In the genomic region with DNA sequence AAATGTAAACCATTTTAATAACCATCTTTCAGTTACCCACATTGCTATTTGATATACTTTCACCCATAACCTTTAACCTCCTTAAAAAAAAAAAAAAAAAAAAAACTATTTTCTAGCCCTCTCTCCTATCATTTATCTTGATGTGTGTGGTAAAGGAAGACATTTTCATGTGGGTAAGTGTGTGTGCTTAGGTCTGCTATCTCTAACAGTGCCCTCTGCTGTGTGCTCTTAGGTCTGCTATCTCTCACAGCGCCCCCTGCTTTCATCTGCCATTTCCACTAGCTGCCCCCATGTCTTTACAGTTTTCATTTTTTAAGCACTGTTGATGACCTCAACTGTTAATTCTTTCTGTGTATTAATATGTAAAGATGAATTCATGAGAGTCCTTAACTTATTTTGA, we compare ENCODE assay signal across 10 mouse cellular contexts.
DNase-seq lines count a peak whose midpoint lies in the region; ATAC-seq and TF ChIP-seq lines count a peak whose summit lies in the region.
"Had no signal": no experiment of that assay in that cellular context is flagged by ENCODE, and none has a peak within 500 bp of the region (broad histone marks: within the 10 kb centered on the region; RNA-seq: fewer than 3 reads in every experiment).

No protein-coding gene starts in this region.

- no peak overlapping the region for H3K27ac ChIP-seq in hindbrain, postnatal 0 days
- no peak overlapping the region for H3K27ac ChIP-seq in hindbrain, embryonic 16.5 days (ENCODE audit: low read depth, low read length)
- H3K27ac ChIP-seq in bone marrow, adult 2 months (ENCODE audit: control insufficient read depth, insufficient read depth, low read depth, low read length, poor library complexity): no peak overlapping the region
- no peak overlapping the region for H3K27ac ChIP-seq in midbrain, embryonic 13.5 days
- H3K27ac ChIP-seq: hindbrain, embryonic 15.5 days had no signal

- ATAC-seq in hindbrain, postnatal 0 days: 0 out of 2 replicates have a peak, but pooled peaks have one; percentile 21
- ATAC-seq in hindbrain, embryonic 16.5 days: no peak
- peak; percentile 70 for ATAC-seq in CD4-positive, CD25-positive, alpha-beta regulatory T cell, adult 4 months
- peak; percentile 56 for ATAC-seq in megakaryocyte, adult 5-6 weeks (ENCODE audit: poor library complexity, severe bottlenecking)
- ATAC-seq in midbrain, embryonic 13.5 days: no peak

- H3K4me2 ChIP-seq in hindbrain, postnatal 0 days (ENCODE audit: low read depth, low read length): no peak overlapping the region
- no peak overlapping the region for H3K4me2 ChIP-seq in hindbrain, embryonic 16.5 days (ENCODE audit: low read length)
- H3K4me2 ChIP-seq in midbrain, embryonic 13.5 days (replicated peaks): no peak overlapping the region
- H3K4me2 ChIP-seq: hindbrain, embryonic 15.5 days had no signal

- DNase-seq in hindbrain, postnatal 0 days (ENCODE audit: low spot score): peak; percentile 39
- DNase-seq in c-Kit-positive CD71-positive TER-119-positive erythroid progenitor cells, embryonic 14.5 days (ENCODE audit: low spot score): no peak
- no peak for DNase-seq in Muller cell, postnatal 12 days (ENCODE audit: inconsistent ontology term)

- no peaks in the 10 kb centered on the region for H3K9me3 ChIP-seq in hindbrain, postnatal 0 days (ENCODE audit: low read length)
- H3K9me3 ChIP-seq in hindbrain, embryonic 16.5 days (ENCODE audit: control insufficient read depth, low read length): no peaks in the 10 kb centered on the region
- no peaks in the 10 kb centered on the region for H3K9me3 ChIP-seq in midbrain, embryonic 13.5 days
- H3K9me3 ChIP-seq: hindbrain, embryonic 15.5 days; megakaryocyte, embryonic 14.5 days had no signal

- TF ChIP-seq CTCF in hindbrain, postnatal 0 days (IDR thresholded peaks at IDR 0.05; ENCODE audit: low read depth): peak; percentile 71
- peak; percentile 52; the same call in 1 of the 2 replicates for TF ChIP-seq CTCF in bone marrow, adult 2 months (IDR thresholded peaks at IDR 0.05; ENCODE audit: control insufficient read depth, insufficient read depth, low read length)

- no peak overlapping the region for H3K4me3 ChIP-seq in hindbrain, postnatal 0 days (ENCODE audit: low read length)
- H3K4me3 ChIP-seq in hindbrain, embryonic 16.5 days (ENCODE audit: low read length): no peak overlapping the region
- H3K4me3 ChIP-seq in bone marrow, adult 2 months (replicated peaks; ENCODE audit: control insufficient read depth, low read depth, low read length): no peak overlapping the region
- no peak overlapping the region for H3K4me3 ChIP-seq in midbrain, embryonic 13.5 days (replicated peaks)
- H3K4me3 ChIP-seq: hindbrain, embryonic 15.5 days; megakaryocyte, embryonic 14.5 days had no signal

- no peaks in the 10 kb centered on the region for H3K4me1 ChIP-seq in hindbrain, postnatal 0 days (ENCODE audit: insufficient read depth, low read length)
- H3K4me1 ChIP-seq in hindbrain, embryonic 16.5 days (ENCODE audit: control insufficient read depth, insufficient read depth, low read depth, low read length): no peaks in the 10 kb centered on the region
- no peaks in the 10 kb centered on the region for H3K4me1 ChIP-seq in bone marrow, adult 2 months (ENCODE audit: control insufficient read depth, insufficient read depth, low read length)
- peaks cover 12% of the 10 kb centered on the region for H3K4me1 ChIP-seq in midbrain, embryonic 13.5 days (replicated peaks)
- H3K4me1 ChIP-seq: hindbrain, embryonic 15.5 days had no signal

- no peaks in the 10 kb centered on the region for H3K27me3 ChIP-seq in hindbrain, postnatal 0 days (ENCODE audit: insufficient read depth, low read length)
- no peaks in the 10 kb centered on the region for H3K27me3 ChIP-seq in hindbrain, embryonic 16.5 days (replicated peaks; ENCODE audit: control insufficient read depth, insufficient read depth, low read length)
- no peaks in the 10 kb centered on the region for H3K27me3 ChIP-seq in midbrain, embryonic 13.5 days
- H3K27me3 ChIP-seq: hindbrain, embryonic 15.5 days; megakaryocyte, embryonic 14.5 days had no signal

- WGBS in hindbrain, postnatal 0 days: 72% methylated on average over 1 of the region's 1 CpGs
- 75% methylated on average over 1 of the region's 1 CpGs for WGBS in hindbrain, embryonic 16.5 days
- WGBS in bone marrow, adult 2 months: 79% methylated on average over 1 of the region's 1 CpGs
- 67% methylated on average over 1 of the region's 1 CpGs for WGBS in midbrain, embryonic 13.5 days

- no peak overlapping the region for H3K9ac ChIP-seq in hindbrain, postnatal 0 days (replicated peaks; ENCODE audit: low read length)
- no peak overlapping the region for H3K9ac ChIP-seq in hindbrain, embryonic 16.5 days (ENCODE audit: low read depth, low read length)
- no peak overlapping the region for H3K9ac ChIP-seq in midbrain, embryonic 13.5 days (replicated peaks)
- H3K9ac ChIP-seq: hindbrain, embryonic 15.5 days had no signal

- peaks cover 8% of the 10 kb centered on the region; the same call in 1 of the 2 replicates for H3K36me3 ChIP-seq in hindbrain, postnatal 0 days (ENCODE audit: insufficient read depth, low read length)
- H3K36me3 ChIP-seq in hindbrain, embryonic 16.5 days (ENCODE audit: control insufficient read depth, insufficient read depth, low read length): peaks cover 13% of the 10 kb centered on the region
- H3K36me3 ChIP-seq in midbrain, embryonic 13.5 days: peaks cover 25% of the 10 kb centered on the region

- TF ChIP-seq POLR2A in bone marrow, adult 2 months (IDR thresholded peaks at IDR 0.05; ENCODE audit: borderline replicate concordance, control insufficient read depth, low read depth, low read length): no peak

Comparison
In these comparisons a context has a peak if more than half of its experiments do, and no peak if none do; other contexts are left out.
1. ATAC-seq: peak in hindbrain, postnatal 0 days (single experiment), CD4-positive, CD25-positive, alpha-beta regulatory T cell, adult 4 months (single experiment) and megakaryocyte, adult 5-6 weeks (single experiment); none in hindbrain, embryonic 16.5 days (single experiment) and midbrain, embryonic 13.5 days (single experiment).